Mouse (Mus musculus): ENCODE data around the gene Capzb. TPM values are rescaled to one million over a fixed set of nuclear protein-coding genes. Genes with fewer than 3 reads are reported as not detected.

Capzb gene
- polyA plus RNA-seq, 1 experiment from 2014 or later, result 250 TPM

GRCm38 (mm10) chr4:139221837-139222236 lies 29.1 kb downstream of the Capzb start:
- no peak for ATAC-seq (ENCODE audit: low FRiP score, low TSS enrichment)
- Histone ChIP-seq H3K4me1 (ENCODE audit: control insufficient read depth, insufficient read depth, low read length) (no peaks in the 10 kb centered on the region), H3K4me3 (replicated peaks; ENCODE audit: low read depth, low read length) (no peak overlapping the region), H3K27ac (replicated peaks; ENCODE audit: low read depth, low read length) (no peak overlapping the region), H3K36me3 (ENCODE audit: control insufficient read depth, insufficient read depth, low read length) (peaks cover 10% of the 10 kb centered on the region), H3K27me3 (ENCODE audit: control insufficient read depth, insufficient read depth, low read length) (no peaks in the 10 kb centered on the region), H3K9ac (replicated peaks; ENCODE audit: low read length) (no peak overlapping the region), H3K4me2 (ENCODE audit: low read length) (no peak overlapping the region), H3K9me3 (ENCODE audit: control insufficient read depth, low read length) (no peaks in the 10 kb centered on the region)
- no peak for DNase-seq
- 96% methylated on average over 4 of the region's 4 CpGs for WGBS

DNA sequence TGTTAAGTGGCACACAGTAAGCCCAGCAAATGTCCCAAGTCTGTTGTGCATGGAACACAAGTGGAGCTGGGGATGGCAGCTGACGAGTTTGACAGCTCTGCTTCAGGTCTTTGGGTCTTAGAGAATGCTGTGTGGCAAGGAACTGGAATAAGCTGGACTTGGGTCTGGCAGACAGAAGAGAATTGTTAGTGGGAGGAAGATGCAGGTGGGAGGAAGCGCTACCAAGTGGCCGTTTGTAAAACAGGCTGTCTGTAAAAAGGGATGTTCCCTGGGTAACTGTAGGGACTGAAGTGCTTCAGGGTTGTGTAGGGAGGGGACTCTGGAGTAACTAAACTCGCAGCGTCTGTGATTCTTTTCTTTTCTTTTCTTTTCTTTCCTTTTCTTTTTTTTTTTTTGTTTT lies 32.4 kb downstream of the Capzb start:
- H3K36me3 ChIP-seq (ENCODE audit: control insufficient read depth, insufficient read depth, low read length), result peaks cover 7% of the 10 kb centered on the region; the same call in 1 of the 2 replicates
- no peak overlapping the region for H3K4me2 ChIP-seq (ENCODE audit: low read length)
- DNase-seq, result no peak

DNA sequence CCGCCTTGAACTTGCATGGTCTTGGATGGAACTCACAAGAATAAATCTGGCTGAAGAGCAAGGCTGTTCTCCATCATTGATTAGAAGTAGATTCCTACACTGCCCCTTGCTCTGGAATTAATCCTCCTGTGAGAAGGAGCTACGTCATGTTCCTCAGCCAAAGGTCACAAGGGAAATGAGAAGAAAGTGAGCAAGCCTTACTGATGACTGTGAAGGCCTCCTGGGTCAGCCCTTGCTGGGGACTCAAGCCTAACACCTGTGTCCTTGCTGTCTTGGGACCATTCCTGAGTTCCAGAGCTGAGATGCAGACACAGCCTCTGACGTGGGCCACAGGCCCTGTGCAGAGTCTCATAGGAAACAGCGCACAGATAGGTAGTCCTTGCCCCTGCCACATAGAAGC lies 33.2 kb downstream of the Capzb start:
- H3K4me3 ChIP-seq (replicated peaks; ENCODE audit: low read depth, low read length), result no peak overlapping the region
- H3K4me2 ChIP-seq (ENCODE audit: low read length), result no peak overlapping the region
- no peak overlapping the region for H3K9ac ChIP-seq (replicated peaks; ENCODE audit: low read length)
- H3K27me3 ChIP-seq (ENCODE audit: control insufficient read depth, insufficient read depth, low read length), result no peaks in the 10 kb centered on the region
- peaks cover 7% of the 10 kb centered on the region; the same call in 1 of the 2 replicates for H3K36me3 ChIP-seq (ENCODE audit: control insufficient read depth, insufficient read depth, low read length)
- WGBS, result 89% methylated on average over 4 of the region's 4 CpGs
- DNase-seq (no peak), ATAC-seq (ENCODE audit: low FRiP score, low TSS enrichment) (no peak)
- no peaks in the 10 kb centered on the region for H3K9me3 ChIP-seq (ENCODE audit: control insufficient read depth, low read length)
- H3K27ac ChIP-seq (replicated peaks; ENCODE audit: low read depth, low read length), result no peak overlapping the region
- peaks cover 9% of the 10 kb centered on the region; the same call in 1 of the 2 replicates for H3K4me1 ChIP-seq (ENCODE audit: control insufficient read depth, insufficient read depth, low read length)

More for the DNA sequence above, 32.4 kb downstream of the Capzb start:
- no peak overlapping the region for H3K9ac ChIP-seq (replicated peaks; ENCODE audit: low read length)
- 80% methylated on average over 5 of the region's 5 CpGs for WGBS
- H3K27me3 ChIP-seq (ENCODE audit: control insufficient read depth, insufficient read depth, low read length), result no peaks in the 10 kb centered on the region
- no peak overlapping the region for H3K27ac ChIP-seq (replicated peaks; ENCODE audit: low read depth, low read length)
- ATAC-seq (ENCODE audit: low FRiP score, low TSS enrichment), result no peak
- H3K9me3 ChIP-seq (ENCODE audit: control insufficient read depth, low read length), result no peaks in the 10 kb centered on the region
- H3K4me1 ChIP-seq (ENCODE audit: control insufficient read depth, insufficient read depth, low read length), result 0 out of 2 replicates have a peak, but pooled peaks cover 1% of the 10 kb centered on the region
- H3K4me3 ChIP-seq (replicated peaks; ENCODE audit: low read depth, low read length), result no peak overlapping the region

GRCm38 (mm10) chr4:139226504-139227216 lies 34.0 kb downstream of the Capzb start:
- no peak for ATAC-seq (ENCODE audit: low FRiP score, low TSS enrichment)
- 87% methylated on average over 13 of the region's 13 CpGs for WGBS
- H3K4me3 ChIP-seq (replicated peaks; ENCODE audit: low read depth, low read length), result no peak overlapping the region

DNA sequence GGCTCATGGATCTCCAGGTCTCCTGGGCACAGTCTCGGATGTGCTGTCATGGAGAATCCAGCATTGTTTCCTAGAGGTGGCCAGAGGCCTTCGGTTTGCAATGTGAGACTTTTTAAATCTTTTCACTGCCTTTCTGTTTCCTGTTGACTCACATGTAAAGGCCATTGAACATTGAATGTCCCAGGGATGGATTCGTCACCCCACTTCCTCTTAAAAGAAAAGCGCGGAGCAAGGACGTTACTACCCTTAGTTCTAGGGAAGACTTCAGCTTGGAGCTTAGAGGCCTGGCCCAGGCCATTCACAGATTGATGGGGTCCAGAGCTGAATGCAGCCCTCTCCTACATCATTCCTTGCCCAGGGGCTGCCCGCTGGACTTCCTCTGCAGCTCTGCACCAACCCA lies 35.2 kb downstream of the Capzb start:
- Histone ChIP-seq H3K27ac (replicated peaks; ENCODE audit: low read depth, low read length) (no peak overlapping the region), H3K9me3 (ENCODE audit: control insufficient read depth, low read length) (no peaks in the 10 kb centered on the region), H3K27me3 (ENCODE audit: control insufficient read depth, insufficient read depth, low read length) (no peaks in the 10 kb centered on the region), H3K4me3 (replicated peaks; ENCODE audit: low read depth, low read length) (no peak overlapping the region), H3K4me2 (ENCODE audit: low read length) (no peak overlapping the region), H3K36me3 (ENCODE audit: control insufficient read depth, insufficient read depth, low read length) (peaks cover 7% of the 10 kb centered on the region; the same call in 1 of the 2 replicates), H3K4me1 (ENCODE audit: control insufficient read depth, insufficient read depth, low read length) (peaks cover 9% of the 10 kb centered on the region; the same call in 1 of the 2 replicates), H3K9ac (replicated peaks; ENCODE audit: low read length) (no peak overlapping the region)
- DNase-seq (no peak), ATAC-seq (ENCODE audit: low FRiP score, low TSS enrichment) (no peak)
- 93% methylated on average over 7 of the region's 7 CpGs for WGBS

More at GRCm38 (mm10) chr4:139226504-139227216, 34.0 kb downstream of the Capzb start:
- no peak overlapping the region for H3K27ac ChIP-seq (replicated peaks; ENCODE audit: low read depth, low read length)
- no peak for DNase-seq
- no peaks in the 10 kb centered on the region for H3K27me3 ChIP-seq (ENCODE audit: control insufficient read depth, insufficient read depth, low read length)
- H3K36me3 ChIP-seq (ENCODE audit: control insufficient read depth, insufficient read depth, low read length), result peaks cover 7% of the 10 kb centered on the region; the same call in 1 of the 2 replicates
- no peaks in the 10 kb centered on the region for H3K9me3 ChIP-seq (ENCODE audit: control insufficient read depth, low read length)
- no peak overlapping the region for H3K9ac ChIP-seq (replicated peaks; ENCODE audit: low read length)
- peaks cover 9% of the 10 kb centered on the region; the same call in 1 of the 2 replicates for H3K4me1 ChIP-seq (ENCODE audit: control insufficient read depth, insufficient read depth, low read length)
- H3K4me2 ChIP-seq (ENCODE audit: low read length), result no peak overlapping the region

DNA sequence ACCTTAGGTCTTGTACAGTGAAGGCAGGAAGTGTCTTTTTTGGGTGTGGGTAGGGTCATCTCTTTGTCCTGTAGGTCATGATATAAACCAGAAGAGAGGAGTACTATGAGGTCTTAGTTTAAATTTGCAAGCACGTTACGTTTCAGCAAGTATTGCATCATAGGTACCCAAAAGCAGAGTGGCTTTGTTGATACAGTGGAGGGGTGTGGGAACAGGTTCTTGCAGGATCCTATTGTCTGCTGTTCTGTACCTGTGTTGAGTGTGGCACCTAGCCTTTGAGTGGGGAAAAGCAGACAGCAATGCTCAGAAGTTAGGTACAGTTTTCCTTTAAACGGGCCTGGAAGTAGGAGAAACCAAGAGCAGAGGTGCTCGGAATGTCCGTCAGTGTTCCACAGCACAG lies 36.6 kb downstream of the Capzb start:
- ATAC-seq (ENCODE audit: low FRiP score, low TSS enrichment), result no peak

GRCm38 (mm10) chr4:139230376-139231120 lies 37.8 kb downstream of the Capzb start:
- ATAC-seq (ENCODE audit: low FRiP score, low TSS enrichment) (no peak), DNase-seq (no peak)
- H3K36me3 ChIP-seq (ENCODE audit: control insufficient read depth, insufficient read depth, low read length), result peaks cover 12% of the 10 kb centered on the region; the same call in 1 of the 2 replicates
- no peaks in the 10 kb centered on the region for H3K27me3 ChIP-seq (ENCODE audit: control insufficient read depth, insufficient read depth, low read length)
- 0 out of 2 replicates have a peak overlapping the region, but pooled peaks have one; percentile 1 for H3K9ac ChIP-seq (replicated peaks; ENCODE audit: low read length)
- 78% methylated on average over 11 of the region's 11 CpGs for WGBS
- H3K4me3 ChIP-seq (replicated peaks; ENCODE audit: low read depth, low read length), result no peak overlapping the region
- peaks cover 11% of the 10 kb centered on the region; the same call in 1 of the 2 replicates for H3K4me1 ChIP-seq (ENCODE audit: control insufficient read depth, insufficient read depth, low read length)
- H3K27ac ChIP-seq (replicated peaks; ENCODE audit: low read depth, low read length), result no peak overlapping the region
- H3K9me3 ChIP-seq (ENCODE audit: control insufficient read depth, low read length), result no peaks in the 10 kb centered on the region
- no peak overlapping the region for H3K4me2 ChIP-seq (ENCODE audit: low read length)

More for the DNA sequence above, 36.6 kb downstream of the Capzb start:
- no peaks in the 10 kb centered on the region for H3K27me3 ChIP-seq (ENCODE audit: control insufficient read depth, insufficient read depth, low read length)
- H3K9me3 ChIP-seq (ENCODE audit: control insufficient read depth, low read length), result no peaks in the 10 kb centered on the region
- H3K9ac ChIP-seq (replicated peaks; ENCODE audit: low read length), result no peak overlapping the region
- no peak for DNase-seq
- no peak overlapping the region for H3K4me2 ChIP-seq (ENCODE audit: low read length)
- H3K36me3 ChIP-seq (ENCODE audit: control insufficient read depth, insufficient read depth, low read length), result peaks cover 12% of the 10 kb centered on the region; the same call in 1 of the 2 replicates
- H3K4me3 ChIP-seq (replicated peaks; ENCODE audit: low read depth, low read length), result no peak overlapping the region
- H3K27ac ChIP-seq (replicated peaks; ENCODE audit: low read depth, low read length), result no peak overlapping the region
- H3K4me1 ChIP-seq (ENCODE audit: control insufficient read depth, insufficient read depth, low read length), result peaks cover 9% of the 10 kb centered on the region; the same call in 1 of the 2 replicates
- WGBS, result 91% methylated on average over 5 of the region's 5 CpGs

- Histone ChIP-seq H3K9ac (replicated peaks; ENCODE audit: low read length) (no peak overlapping the region), H3K27me3 (ENCODE audit: control insufficient read depth, insufficient read depth, low read length) (no peaks in the 10 kb centered on the region), H3K36me3 (ENCODE audit: control insufficient read depth, insufficient read depth, low read length) (peaks cover 10% of the 10 kb centered on the region; the same call in 1 of the 2 replicates), H3K4me3 (replicated peaks; ENCODE audit: low read depth, low read length) (no peak overlapping the region), H3K4me1 (ENCODE audit: control insufficient read depth, insufficient read depth, low read length) (peaks cover 11% of the 10 kb centered on the region; the same call in 1 of the 2 replicates), H3K27ac (replicated peaks; ENCODE audit: low read depth, low read length) (no peak overlapping the region), H3K9me3 (ENCODE audit: control insufficient read depth, low read length) (no peaks in the 10 kb centered on the region), H3K4me2 (ENCODE audit: low read length) (no peak overlapping the region)
- ATAC-seq (ENCODE audit: low FRiP score, low TSS enrichment), result no peak
- WGBS, result 90% methylated on average over 8 of the region's 8 CpGs
- DNase-seq, result no peak
Measured at GRCm38 (mm10) chr4:139231163-139231562, 38.5 kb downstream of the Capzb start.
